Mouse (Mus musculus): Measurements from ENCODE around the gene Gm5447. TPM values are rescaled to one million over a fixed set of nuclear protein-coding genes. Genes with fewer than 3 reads are reported as not detected.

Gm5447 gene
- polyA plus RNA-seq, 1 experiment from 2014 or later: not detected

- Histone ChIP-seq H3K27ac (ENCODE audit: low read depth, low read length) (no peak overlapping the region), H3K4me3 (ENCODE audit: low read depth, low read length) (no peak overlapping the region), H3K9me3 (replicated peaks; ENCODE audit: control insufficient read depth, low read length) (no peaks in the 10 kb centered on the region), H3K4me1 (ENCODE audit: control insufficient read depth, insufficient read depth, low read length) (0 out of 2 replicates have a peak, but pooled peaks cover 2% of the 10 kb centered on the region), H3K9ac (ENCODE audit: low read length) (no peak overlapping the region), H3K36me3 (ENCODE audit: control insufficient read depth, insufficient read depth, low read length) (no peaks in the 10 kb centered on the region), H3K4me2 (ENCODE audit: low read length) (no peak overlapping the region), H3K27me3 (replicated peaks; ENCODE audit: control insufficient read depth, insufficient read depth, low read length) (peaks cover under 1% of the 10 kb centered on the region; the same call in 1 of the 2 replicates)
- DNase-seq (ENCODE audit: low spot score) (no peak), ATAC-seq (no peak)
- WGBS: 91% methylated on average over 9 of the region's 9 CpGs
Measured at GRCm38 (mm10) chr13:30990233-30990632, 16.2 kb downstream of the Gm5447 start.

- Histone ChIP-seq H3K27ac (ENCODE audit: low read depth, low read length) (no peak overlapping the region), H3K36me3 (ENCODE audit: control insufficient read depth, insufficient read depth, low read length) (no peaks in the 10 kb centered on the region), H3K27me3 (replicated peaks; ENCODE audit: control insufficient read depth, insufficient read depth, low read length) (no peaks in the 10 kb centered on the region), H3K9me3 (replicated peaks; ENCODE audit: control insufficient read depth, low read length) (no peaks in the 10 kb centered on the region), H3K4me2 (ENCODE audit: low read length) (no peak overlapping the region), H3K4me1 (ENCODE audit: control insufficient read depth, insufficient read depth, low read length) (no peaks in the 10 kb centered on the region), H3K9ac (ENCODE audit: low read length) (no peak overlapping the region), H3K4me3 (ENCODE audit: low read depth, low read length) (no peak overlapping the region)
- ATAC-seq: peak; percentile 66
- peak; percentile 84 for DNase-seq (ENCODE audit: low spot score)
- 26% methylated on average over 3 of the region's 3 CpGs for WGBS
Measured at GRCm38 (mm10) chr13:30993819-30994218, 19.8 kb downstream of the Gm5447 start.

GRCm38 (mm10) chr13:30994249-30994858 is 20.4 kb downstream of the Gm5447 start:
- H3K9me3 ChIP-seq (replicated peaks; ENCODE audit: control insufficient read depth, low read length): no peaks in the 10 kb centered on the region
- no peak overlapping the region for H3K4me2 ChIP-seq (ENCODE audit: low read length)
- no peak for DNase-seq (ENCODE audit: low spot score)
- no peak overlapping the region for H3K9ac ChIP-seq (ENCODE audit: low read length)
- no peak for ATAC-seq
- WGBS: 83% methylated on average over 6 of the region's 6 CpGs
- no peaks in the 10 kb centered on the region for H3K36me3 ChIP-seq (ENCODE audit: control insufficient read depth, insufficient read depth, low read length)
- H3K4me3 ChIP-seq (ENCODE audit: low read depth, low read length): no peak overlapping the region
- no peaks in the 10 kb centered on the region for H3K27me3 ChIP-seq (replicated peaks; ENCODE audit: control insufficient read depth, insufficient read depth, low read length)
- no peaks in the 10 kb centered on the region for H3K4me1 ChIP-seq (ENCODE audit: control insufficient read depth, insufficient read depth, low read length)
- no peak overlapping the region for H3K27ac ChIP-seq (ENCODE audit: low read depth, low read length)

- Histone ChIP-seq H3K27ac (ENCODE audit: low read depth, low read length) (no peak overlapping the region), H3K4me1 (ENCODE audit: control insufficient read depth, insufficient read depth, low read length) (no peaks in the 10 kb centered on the region), H3K36me3 (ENCODE audit: control insufficient read depth, insufficient read depth, low read length) (no peaks in the 10 kb centered on the region), H3K27me3 (replicated peaks; ENCODE audit: control insufficient read depth, insufficient read depth, low read length) (no peaks in the 10 kb centered on the region), H3K9ac (ENCODE audit: low read length) (no peak overlapping the region), H3K4me3 (ENCODE audit: low read depth, low read length) (no peak overlapping the region), H3K9me3 (replicated peaks; ENCODE audit: control insufficient read depth, low read length) (no peaks in the 10 kb centered on the region), H3K4me2 (ENCODE audit: low read length) (no peak overlapping the region)
- ATAC-seq: no peak
- 74% methylated on average over 8 of the region's 8 CpGs for whole genome bisulfite sequencing
- peak; percentile 38 for DNase-seq (ENCODE audit: low spot score)
Measured at GRCm38 (mm10) chr13:30997526-30998253, 23.7 kb downstream of the Gm5447 start.

- Histone ChIP-seq H3K27me3 (replicated peaks; ENCODE audit: control insufficient read depth, insufficient read depth, low read length) (no peaks in the 10 kb centered on the region), H3K4me1 (ENCODE audit: control insufficient read depth, insufficient read depth, low read length) (no peaks in the 10 kb centered on the region), H3K9me3 (replicated peaks; ENCODE audit: control insufficient read depth, low read length) (no peaks in the 10 kb centered on the region), H3K36me3 (ENCODE audit: control insufficient read depth, insufficient read depth, low read length) (no peaks in the 10 kb centered on the region), H3K9ac (ENCODE audit: low read length) (no peak overlapping the region), H3K4me3 (ENCODE audit: low read depth, low read length) (no peak overlapping the region), H3K4me2 (ENCODE audit: low read length) (no peak overlapping the region), H3K27ac (ENCODE audit: low read depth, low read length) (no peak overlapping the region)
- WGBS: 87% methylated on average over 6 of the region's 6 CpGs
- DNase-seq (ENCODE audit: low spot score) (no peak), ATAC-seq (no peak)
Measured at GRCm38 (mm10) chr13:30999799-31000198, 25.8 kb downstream of the Gm5447 start.

- Histone ChIP-seq H3K27ac (ENCODE audit: low read depth, low read length) (no peak overlapping the region), H3K27me3 (replicated peaks; ENCODE audit: control insufficient read depth, insufficient read depth, low read length) (no peaks in the 10 kb centered on the region), H3K9me3 (replicated peaks; ENCODE audit: control insufficient read depth, low read length) (no peaks in the 10 kb centered on the region), H3K36me3 (ENCODE audit: control insufficient read depth, insufficient read depth, low read length) (no peaks in the 10 kb centered on the region), H3K4me1 (ENCODE audit: control insufficient read depth, insufficient read depth, low read length) (no peaks in the 10 kb centered on the region), H3K4me2 (ENCODE audit: low read length) (no peak overlapping the region), H3K4me3 (ENCODE audit: low read depth, low read length) (no peak overlapping the region), H3K9ac (ENCODE audit: low read length) (no peak overlapping the region)
- WGBS: 60% methylated on average over 12 of the region's 12 CpGs
- ATAC-seq (no peak), DNase-seq (ENCODE audit: low spot score) (no peak)
Measured at GRCm38 (mm10) chr13:31004458-31004857, 30.5 kb downstream of the Gm5447 start.

- no peak overlapping the region for H3K4me2 ChIP-seq (ENCODE audit: low read length)
- H3K27ac ChIP-seq (ENCODE audit: low read depth, low read length): no peak overlapping the region
- no peaks in the 10 kb centered on the region for H3K36me3 ChIP-seq (ENCODE audit: control insufficient read depth, insufficient read depth, low read length)
- 84% methylated on average over 4 of the region's 4 CpGs for WGBS
- no peaks in the 10 kb centered on the region for H3K4me1 ChIP-seq (ENCODE audit: control insufficient read depth, insufficient read depth, low read length)
- H3K4me3 ChIP-seq (ENCODE audit: low read depth, low read length): no peak overlapping the region
- no peak overlapping the region for H3K9ac ChIP-seq (ENCODE audit: low read length)
- ATAC-seq: no peak
- no peaks in the 10 kb centered on the region for H3K9me3 ChIP-seq (replicated peaks; ENCODE audit: control insufficient read depth, low read length)
- no peaks in the 10 kb centered on the region for H3K27me3 ChIP-seq (replicated peaks; ENCODE audit: control insufficient read depth, insufficient read depth, low read length)
- DNase-seq (ENCODE audit: low spot score): no peak
Measured at GRCm38 (mm10) chr13:31004995-31005394, 31.0 kb downstream of the Gm5447 start.

- ATAC-seq: no peak
- Histone ChIP-seq H3K27me3 (replicated peaks; ENCODE audit: control insufficient read depth, insufficient read depth, low read length) (no peaks in the 10 kb centered on the region), H3K4me1 (ENCODE audit: control insufficient read depth, insufficient read depth, low read length) (no peaks in the 10 kb centered on the region), H3K9me3 (replicated peaks; ENCODE audit: control insufficient read depth, low read length) (no peaks in the 10 kb centered on the region), H3K36me3 (ENCODE audit: control insufficient read depth, insufficient read depth, low read length) (no peaks in the 10 kb centered on the region), H3K9ac (ENCODE audit: low read length) (no peak overlapping the region), H3K27ac (ENCODE audit: low read depth, low read length) (no peak overlapping the region), H3K4me3 (ENCODE audit: low read depth, low read length) (no peak overlapping the region), H3K4me2 (ENCODE audit: low read length) (no peak overlapping the region)
- WGBS: 92% methylated on average over 3 of the region's 3 CpGs
- no peak for DNase-seq (ENCODE audit: low spot score)
Measured at GRCm38 (mm10) chr13:31017545-31017944, 43.5 kb downstream of the Gm5447 start.

GRCm38 (mm10) chr13:31021514-31021913 is 47.5 kb downstream of the Gm5447 start:
- Histone ChIP-seq H3K9me3 (replicated peaks; ENCODE audit: control insufficient read depth, low read length) (no peaks in the 10 kb centered on the region), H3K4me3 (ENCODE audit: low read depth, low read length) (no peak overlapping the region), H3K4me1 (ENCODE audit: control insufficient read depth, insufficient read depth, low read length) (no peaks in the 10 kb centered on the region), H3K27ac (ENCODE audit: low read depth, low read length) (no peak overlapping the region), H3K9ac (ENCODE audit: low read length) (no peak overlapping the region), H3K27me3 (replicated peaks; ENCODE audit: control insufficient read depth, insufficient read depth, low read length) (no peaks in the 10 kb centered on the region), H3K4me2 (ENCODE audit: low read length) (no peak overlapping the region), H3K36me3 (ENCODE audit: control insufficient read depth, insufficient read depth, low read length) (no peaks in the 10 kb centered on the region)
- 70% methylated on average over 4 of the region's 4 CpGs for WGBS
- ATAC-seq: no peak
- no peak for DNase-seq (ENCODE audit: low spot score)

All from forebrain, embryonic 14.5 days (tissue).